ENCODE assay signal across 7 mouse cellular contexts in genomic region chr9:46328572-46329249, GRCm38 (mm10). TPM values are rescaled to one million over a fixed set of nuclear protein-coding genes. Genes with fewer than 3 reads are reported as not detected.
DNase-seq lines count a peak whose midpoint lies in the region; ATAC-seq lines count a peak whose summit lies in the region.

No protein-coding gene starts in this region.

- H3K4me1 ChIP-seq in liver, embryonic 16.5 days (ENCODE audit: control insufficient read depth, low read depth, low read length) = peaks cover 4% of the 10 kb centered on the region; the same call in 1 of the 2 replicates

- no peaks in the 10 kb centered on the region for H3K36me3 ChIP-seq in liver, embryonic 16.5 days (ENCODE audit: control insufficient read depth, insufficient read depth)

- H3K27me3 ChIP-seq in liver, embryonic 16.5 days (ENCODE audit: control insufficient read depth, insufficient read depth, low read depth, low read length) = peaks cover 18% of the 10 kb centered on the region

- DNase-seq in thymus, postnatal 10 days (ENCODE audit: low spot score in 2 of 2) = peak; percentile 5 to 16
- no peak for DNase-seq in thymus, adult 18-20 months
- DNase-seq in cerebellum, postnatal 10 days = peak; percentile 87 to 92
- peak; percentile 51 to 61 for DNase-seq in frontal cortex, postnatal 10 days (ENCODE audit: low spot score in 2 of 2)
- DNase-seq in kidney, postnatal 14 days = peak; percentile 21
- peak; percentile 63 for DNase-seq in right cerebral cortex, postnatal 25 days

- H3K4me2 ChIP-seq in liver, embryonic 16.5 days (ENCODE audit: low read depth, low read length) = peak overlapping the region; percentile 59

- peak overlapping the region; percentile 9; the same call in 1 of the 2 replicates for H3K9ac ChIP-seq in liver, embryonic 16.5 days (ENCODE audit: low read depth, low read length)

- H3K9me3 ChIP-seq in liver, embryonic 16.5 days (replicated peaks; ENCODE audit: control insufficient read depth, low read length) = no peaks in the 10 kb centered on the region; the same call in 1 of the 2 replicates

- H3K4me3 ChIP-seq in liver, embryonic 16.5 days (ENCODE audit: low read depth, low read length) = peak overlapping the region; percentile 40

- ATAC-seq in liver, embryonic 16.5 days (ENCODE audit: low read depth) = no peak

- H3K27ac ChIP-seq in liver, embryonic 16.5 days (ENCODE audit: low read length) = no peak overlapping the region

- 7% methylated on average over 30 of the region's 30 CpGs for WGBS in liver, embryonic 16.5 days (ENCODE audit: insufficient replicate concordance)

RNA-seq across cellular contexts. Expression of gene 4931429L15Rik, which starts 8.9 kb away (rescaled TPM):
- polyA plus RNA-seq in liver, embryonic 16.5 days (2015; fragmentation: Nextera tagmentation; extraction: Ambion mirVana) = not detected in 2 replicates

RNA-seq across cellular contexts. Expression of gene Bud13, which starts 45.9 kb away (rescaled TPM):
- polyA plus RNA-seq in liver, embryonic 16.5 days (2015; fragmentation: Nextera tagmentation; extraction: Ambion mirVana) = 6.5 and 6.7 TPM in 2 replicates

RNA-seq across cellular contexts. Expression of gene Zpr1, which starts 55.8 kb away (rescaled TPM):
- polyA plus RNA-seq in liver, embryonic 16.5 days (2015; fragmentation: Nextera tagmentation; extraction: Ambion mirVana) = 20.5 and 23.6 TPM in 2 replicates

Comparison
In these comparisons a context has a peak if more than half of its experiments do, and no peak if none do; other contexts are left out.
1. DNase-seq: peak in thymus, postnatal 10 days (2 of 2), cerebellum, postnatal 10 days (2 of 2), frontal cortex, postnatal 10 days (2 of 2), kidney, postnatal 14 days (single experiment) and right cerebral cortex, postnatal 25 days (single experiment); none in thymus, adult 18-20 months (0 of 2).